Comparison of ENCODE assay signal across 8 mouse cellular contexts in the genomic region with DNA sequence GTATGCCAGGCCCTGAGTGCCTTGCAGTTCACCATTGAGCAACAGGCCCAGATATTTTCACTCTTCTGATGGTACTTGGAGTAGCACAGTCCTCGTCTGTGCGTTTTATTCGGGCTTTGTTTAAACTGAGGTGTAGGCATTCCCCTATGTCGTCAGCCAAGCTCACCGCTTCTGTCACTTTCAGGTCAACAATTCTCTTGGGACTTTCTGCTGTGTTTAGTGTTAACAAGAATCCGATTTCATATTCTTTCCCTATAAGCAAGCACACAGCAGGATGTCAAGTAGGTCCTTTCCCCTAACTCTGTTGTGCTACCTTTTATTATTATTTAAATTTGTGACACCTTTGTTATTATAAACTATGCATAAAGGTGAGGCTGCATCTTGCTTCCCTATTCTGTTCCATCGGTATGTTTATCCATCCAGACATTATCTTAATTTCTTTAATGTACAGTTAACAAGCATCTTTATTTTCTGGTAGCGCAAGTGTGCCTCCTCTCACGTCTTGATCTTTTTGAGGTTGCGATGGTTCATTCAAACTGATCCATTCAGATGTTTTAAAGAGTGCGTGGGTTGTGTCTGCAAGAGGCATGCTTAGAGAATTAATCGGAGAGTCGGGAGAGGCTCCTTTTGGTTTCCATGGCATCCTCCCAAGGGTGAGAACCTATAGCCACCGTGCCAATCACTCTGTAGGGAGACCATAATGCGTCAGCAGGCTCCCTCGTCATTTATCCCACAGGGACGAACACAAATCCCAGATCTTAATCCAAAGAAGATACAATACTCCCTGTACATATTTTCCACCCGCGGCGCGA. TPM values are rescaled to one million over a fixed set of nuclear protein-coding genes. Genes with fewer than 3 reads are reported as not detected.
A peak's percentile ranks its signal among the peaks of the same experiment; 100 is the strongest.
DNase-seq lines count a peak whose midpoint lies in the region; ATAC-seq and TF ChIP-seq lines count a peak whose summit lies in the region.

No protein-coding gene starts in this region.

- no peaks in the 10 kb centered on the region for H3K9me3 ChIP-seq in MEL (replicated peaks; ENCODE audit: insufficient read depth, low read length)
- no peaks in the 10 kb centered on the region for H3K9me3 ChIP-seq in forebrain, embryonic 12.5 days
- no peaks in the 10 kb centered on the region; the same call in 1 of the 2 replicates for H3K9me3 ChIP-seq in liver, embryonic 16.5 days (replicated peaks; ENCODE audit: control insufficient read depth, low read length)

- no peak for TF ChIP-seq EP300 in MEL (IDR thresholded peaks at IDR 0.05; ENCODE audit: low read depth in 1 of 2, low read length in 2 of 2)

- peak overlapping the region; percentile 81 for H3K4me2 ChIP-seq in forebrain, embryonic 12.5 days
- peak overlapping the region; percentile 83 for H3K4me2 ChIP-seq in liver, embryonic 16.5 days (ENCODE audit: low read depth, low read length)

- ATAC-seq in forebrain, embryonic 12.5 days (ENCODE audit: low FRiP score): peak; percentile 18; the same call in 1 of the 2 replicates
- no peak for ATAC-seq in liver, embryonic 16.5 days (ENCODE audit: low read depth)

- H3K79me2 ChIP-seq in MEL (ENCODE audit: control insufficient read depth, insufficient read depth, low read length, poor library complexity): peaks cover 8% of the 10 kb centered on the region

- no peak for TF ChIP-seq RAD21 in MEL (IDR thresholded peaks at IDR 0.05; ENCODE audit: low read depth, low read length)

- TF ChIP-seq CTCF in kidney, adult 2 months (conservative IDR thresholded peaks at IDR 0.05; ENCODE audit: insufficient read depth, insufficient read length, low read depth, low read length): no peak
- no peak for TF ChIP-seq CTCF in MEL (IDR thresholded peaks at IDR 0.05 in 2 of 3, conservative IDR thresholded peaks at IDR 0.05 in 1 of 3; ENCODE audit: control insufficient read depth in 1 of 3, insufficient read depth in 1 of 3, low read depth in 2 of 3, low read length in 3 of 3, poor library complexity in 1 of 3, severe bottlenecking in 1 of 3)

- WGBS in kidney, adult 2 months: 26% methylated on average over 21 of the region's 21 CpGs
- WGBS in forebrain, embryonic 12.5 days: 17% methylated on average over 21 of the region's 21 CpGs
- WGBS in liver, embryonic 16.5 days (ENCODE audit: insufficient replicate concordance): 26% methylated on average over 21 of the region's 21 CpGs

- H3K4me3 ChIP-seq in kidney, adult 2 months (ENCODE audit: insufficient read depth, low read depth, low read length): peak overlapping the region; percentile 73
- peak overlapping the region; percentile 55 to 69 for H3K4me3 ChIP-seq in MEL (ENCODE audit: control insufficient read depth in 1 of 2, insufficient read depth in 1 of 2, low read depth in 2 of 2, low read length in 2 of 2)
- peak overlapping the region; percentile 75 for H3K4me3 ChIP-seq in forebrain, embryonic 12.5 days (replicated peaks)
- peak overlapping the region; percentile 80 for H3K4me3 ChIP-seq in liver, embryonic 16.5 days (ENCODE audit: low read depth, low read length)

- H3K27me3 ChIP-seq in kidney, adult 2 months (replicated peaks; ENCODE audit: control insufficient read depth, insufficient read depth, low read length): no peaks in the 10 kb centered on the region
- no peaks in the 10 kb centered on the region for H3K27me3 ChIP-seq in MEL (ENCODE audit: control insufficient read depth in 1 of 2, insufficient read depth in 2 of 2, low read length in 2 of 2)
- no peaks in the 10 kb centered on the region for H3K27me3 ChIP-seq in forebrain, embryonic 12.5 days
- H3K27me3 ChIP-seq in liver, embryonic 16.5 days (ENCODE audit: control insufficient read depth, insufficient read depth, low read depth, low read length): no peaks in the 10 kb centered on the region

- H3K4me1 ChIP-seq in kidney, adult 2 months (ENCODE audit: control insufficient read depth, insufficient read depth, low read length): peaks cover 6% of the 10 kb centered on the region; the same call in 1 of the 2 replicates
- H3K4me1 ChIP-seq in MEL (ENCODE audit: control insufficient read depth in 1 of 2, insufficient read depth in 2 of 2, low read length in 2 of 2): peaks cover 8 to 22% of the 10 kb centered on the region in 2 experiments
- H3K4me1 ChIP-seq in forebrain, embryonic 12.5 days: peaks cover 17% of the 10 kb centered on the region
- H3K4me1 ChIP-seq in liver, embryonic 16.5 days (ENCODE audit: control insufficient read depth, low read depth, low read length): peaks cover 24% of the 10 kb centered on the region

- H3K36me3 ChIP-seq in kidney, adult 2 months (ENCODE audit: control insufficient read depth, insufficient read depth, low read length): no peaks in the 10 kb centered on the region
- peaks cover 2 to 30% of the 10 kb centered on the region in 2 experiments for H3K36me3 ChIP-seq in MEL (ENCODE audit: control insufficient read depth in 1 of 2, insufficient read depth in 2 of 2, low read length in 2 of 2)
- H3K36me3 ChIP-seq in forebrain, embryonic 12.5 days (replicated peaks): no peaks in the 10 kb centered on the region
- H3K36me3 ChIP-seq in liver, embryonic 16.5 days (ENCODE audit: control insufficient read depth, insufficient read depth): no peaks in the 10 kb centered on the region

- DNase-seq in kidney, adult 2 months: no peak
- DNase-seq in kidney, postnatal 14 days: no peak
- DNase-seq in MEL (ENCODE audit: low read depth, low spot score): peak; percentile 26
- no peak for DNase-seq in urinary bladder, postnatal 4 days (ENCODE audit: low spot score in 2 of 2)
- no peak for DNase-seq in urinary bladder, adult 2 months (ENCODE audit: low spot score)
- no peak for DNase-seq in ovary, postnatal 36 days (ENCODE audit: low spot score)

- no peak for TF ChIP-seq POLR2A in kidney, adult 2 months (IDR thresholded peaks at IDR 0.05; ENCODE audit: low read depth, low read length)
- no peak for TF ChIP-seq POLR2A in MEL (IDR thresholded peaks at IDR 0.05; ENCODE audit: control insufficient read depth in 1 of 2, insufficient read depth in 1 of 2, low read depth in 1 of 2, low read length in 2 of 2, poor library complexity in 1 of 2)

- peak overlapping the region; percentile 71 for H3K9ac ChIP-seq in MEL (ENCODE audit: control insufficient read depth, low read depth, low read length, poor library complexity, severe bottlenecking)
- peak overlapping the region; percentile 70 for H3K9ac ChIP-seq in forebrain, embryonic 12.5 days
- H3K9ac ChIP-seq in liver, embryonic 16.5 days (ENCODE audit: low read depth, low read length): peak overlapping the region; percentile 83

- H3K27ac ChIP-seq in kidney, adult 2 months (ENCODE audit: insufficient read depth, low read depth, low read length): peak overlapping the region; percentile 61; the same call in 1 of the 2 replicates
- peak overlapping the region; percentile 77 for H3K27ac ChIP-seq in MEL (ENCODE audit: control insufficient read depth, low read depth, low read length)
- H3K27ac ChIP-seq in forebrain, embryonic 12.5 days: peak overlapping the region; percentile 93
- H3K27ac ChIP-seq in liver, embryonic 16.5 days (ENCODE audit: low read length): peak overlapping the region; percentile 96

TF ChIP-seq in MEL, 35 proteins besides CTCF, POLR2A, EP300 and RAD21 (continues in another document):
- no peak for TF ChIP-seq RCOR1 (IDR thresholded peaks at IDR 0.05; ENCODE audit: low read depth, low read length)
- TF ChIP-seq CHD1 (IDR thresholded peaks at IDR 0.05; ENCODE audit: low read depth, low read length): peak; percentile 83; the same call in 1 of the 2 replicates
- TF ChIP-seq MYB (IDR thresholded peaks at IDR 0.05; ENCODE audit: low read depth, low read length): no peak
- no peak for TF ChIP-seq USF1 (IDR thresholded peaks at IDR 0.05; ENCODE audit: low read depth, low read length)
- no peak for TF ChIP-seq ZNF384 (IDR thresholded peaks at IDR 0.05; ENCODE audit: low read depth, low read length)
- TF ChIP-seq KAT2A (conservative IDR thresholded peaks at IDR 0.05; ENCODE audit: low read depth, low read length): no peak
- 0 out of 2 replicates have a peak, but pooled peaks have one; percentile 10 for TF ChIP-seq ZMIZ1 (IDR thresholded peaks at IDR 0.05; ENCODE audit: low read depth, low read length)

RNA-seq across cellular contexts. Expression of a gene that starts 15.6 kb away (rescaled TPM):
- polyA plus RNA-seq in kidney, adult 2 months (2012; rRNA removed): 21.8 and 25.0 TPM in 2 replicates
- total RNA-seq in MEL (2012; rRNA removed): 3.2 and 3.3 TPM in 2 replicates
- 10 to 100 TPM in 1 of 2 experiments, not detected in 1; 15.4 TPM for polyA plus RNA-seq in MEL (2012; ENCODE audit: insufficient read depth in 1 of 2, insufficient read length in 2 of 2, low read depth in 1 of 2, low replicate concordance in 2 of 2, missing spikeins in 1 of 2)
- 2.4 TPM in 2 replicates for polyA plus RNA-seq in forebrain, embryonic 12.5 days (2016; fragmentation: Nextera tagmentation; extraction: Ambion mirVana)
- polyA plus RNA-seq in liver, embryonic 16.5 days (2015; fragmentation: Nextera tagmentation; extraction: Ambion mirVana): 5.3 and 7.6 TPM in 2 replicates
- polyA plus RNA-seq in urinary bladder, adult 2 months (2012; rRNA removed): 8.1 and 10.1 TPM in 2 replicates

RNA-seq across cellular contexts. Expression of a gene that starts 20.9 kb away (rescaled TPM):
- polyA plus RNA-seq in kidney, adult 2 months (2012; rRNA removed): 8.0 and 10.3 TPM in 2 replicates
- total RNA-seq in MEL (2012; rRNA removed): 23.5 and 24.0 TPM in 2 replicates
- polyA plus RNA-seq in MEL (2012; ENCODE audit: insufficient read depth in 1 of 2, insufficient read length in 2 of 2, low read depth in 1 of 2, low replicate concordance in 2 of 2, missing spikeins in 1 of 2): 10 to 100 TPM in 1 of 2 experiments, not detected in 1; 25.9 TPM
- 3.2 and 3.7 TPM in 2 replicates for polyA plus RNA-seq in forebrain, embryonic 12.5 days (2016; fragmentation: Nextera tagmentation; extraction: Ambion mirVana)
- polyA plus RNA-seq in liver, embryonic 16.5 days (2015; fragmentation: Nextera tagmentation; extraction: Ambion mirVana): 21.1 and 23.2 TPM in 2 replicates
- polyA plus RNA-seq in urinary bladder, adult 2 months (2012; rRNA removed): 21.0 and 24.5 TPM in 2 replicates

RNA-seq across cellular contexts. Expression of a gene that starts 33.6 kb away (rescaled TPM):
- 26.4 and 46.5 TPM in 2 replicates for polyA plus RNA-seq in kidney, adult 2 months (2012; rRNA removed)
- 15.4 and 17.7 TPM in 2 replicates for total RNA-seq in MEL (2012; rRNA removed)
- polyA plus RNA-seq in MEL (2012; ENCODE audit: insufficient read depth in 1 of 2, insufficient read length in 2 of 2, low read depth in 1 of 2, low replicate concordance in 2 of 2, missing spikeins in 1 of 2): 10 to 100 TPM in 1 of 2 experiments, not detected in 1; 76.0 TPM
- not detected in 2 replicates for polyA plus RNA-seq in forebrain, embryonic 12.5 days (2016; fragmentation: Nextera tagmentation; extraction: Ambion mirVana)
- polyA plus RNA-seq in liver, embryonic 16.5 days (2015; fragmentation: Nextera tagmentation; extraction: Ambion mirVana): 6.5 and 7.7 TPM in 2 replicates
- polyA plus RNA-seq in urinary bladder, adult 2 months (2012; rRNA removed): 33.2 and 40.8 TPM in 2 replicates

RNA-seq across cellular contexts. Expression of a gene that starts 56.8 kb away (rescaled TPM):
- polyA plus RNA-seq in kidney, adult 2 months (2012; rRNA removed): 0.19 and 0.38 TPM in 2 replicates
- total RNA-seq in MEL (2012; rRNA removed): 0.15 and 0.16 TPM in 2 replicates
- 1 to 10 TPM in 1 of 2 experiments, not detected in 1; 4.5 TPM for polyA plus RNA-seq in MEL (2012; ENCODE audit: insufficient read depth in 1 of 2, insufficient read length in 2 of 2, low read depth in 1 of 2, low replicate concordance in 2 of 2, missing spikeins in 1 of 2)
- polyA plus RNA-seq in forebrain, embryonic 12.5 days (2016; fragmentation: Nextera tagmentation; extraction: Ambion mirVana): not detected in 2 replicates
- polyA plus RNA-seq in liver, embryonic 16.5 days (2015; fragmentation: Nextera tagmentation; extraction: Ambion mirVana): 0.08 and 0.50 TPM in 2 replicates
- polyA plus RNA-seq in urinary bladder, adult 2 months (2012; rRNA removed): not detected in 2 replicates
